Mouse (Mus musculus): ENCODE measurements around the gene Kiss1r. TPM values are rescaled to one million over a fixed set of nuclear protein-coding genes. Genes with fewer than 3 reads are reported as not detected.
"Not testable (repeated sequence)": the region's sequence is repeated elsewhere in the genome, so short reads cannot be mapped to it uniquely, and the experiment has no call there.

Gene Kiss1r
- polyA plus RNA-seq, 1 experiment: 5.9 TPM

DNA sequence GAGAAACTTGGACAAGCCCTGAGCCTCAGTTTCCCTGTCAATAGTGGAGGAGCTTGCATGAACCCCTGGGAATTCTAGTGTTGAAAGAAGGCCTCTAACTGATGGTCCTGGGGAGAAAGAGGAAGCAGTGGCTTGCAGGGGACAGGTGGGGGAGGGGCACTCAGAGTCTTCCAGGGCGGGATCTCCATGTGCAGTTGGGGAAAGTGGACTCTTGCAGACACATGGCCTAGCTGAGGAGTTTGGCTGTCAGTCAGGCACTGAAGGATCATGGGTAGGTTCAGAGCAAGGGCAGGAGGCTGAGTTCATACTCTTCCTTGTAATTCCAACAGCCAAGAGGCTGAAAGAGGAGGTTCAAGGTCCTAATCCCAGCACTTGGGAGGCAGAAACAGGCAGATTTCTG is 39.6 kb upstream of the Kiss1r start:
- H3K4me1 ChIP-seq (ENCODE audit: control insufficient read depth, insufficient read depth, insufficient read length, low read length): peaks cover 19% of the 10 kb centered on the region
- H3K36me3 ChIP-seq (ENCODE audit: control insufficient read depth, insufficient read depth, low read length): no peaks in the 10 kb centered on the region
- WGBS: 52% methylated on average over 1 of the region's 1 CpGs
- TF ChIP-seq CTCF (IDR thresholded peaks at IDR 0.05; ENCODE audit: extremely low read depth, insufficient read length, insufficient replicate concordance, low read depth, low read length) (no peak), POLR2A (IDR thresholded peaks at IDR 0.05; ENCODE audit: low read depth, low read length) (no peak)
- H3K27me3 ChIP-seq (ENCODE audit: control insufficient read depth, insufficient read depth, low read length): peaks cover 13% of the 10 kb centered on the region; the same call in 1 of the 2 replicates
- no peak overlapping the region for H3K4me3 ChIP-seq (ENCODE audit: low read depth, low read length)
- peak overlapping the region; percentile 57 for H3K27ac ChIP-seq (ENCODE audit: insufficient read depth, low read depth, low read length)

DNA sequence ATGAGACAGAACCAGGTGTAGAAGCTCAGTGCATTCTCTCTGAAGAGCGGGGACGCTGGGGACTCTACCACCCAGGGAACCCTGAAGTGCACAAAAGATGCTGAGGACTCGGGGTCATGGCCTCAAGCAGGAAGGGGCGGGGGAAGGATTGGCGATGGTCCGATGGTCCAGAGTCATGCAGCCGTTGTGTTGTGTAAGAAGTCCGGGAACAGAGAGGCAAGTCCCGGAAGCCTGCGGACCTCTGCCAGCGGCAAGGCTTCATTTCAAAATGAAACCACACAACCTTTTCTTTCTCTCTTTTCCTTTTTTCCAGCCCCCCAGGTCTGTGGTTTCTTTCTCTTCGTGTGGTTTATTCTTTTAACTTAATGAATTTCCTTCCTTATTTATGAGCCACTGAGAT is 39.0 kb upstream of the Kiss1r start:
- peaks cover 19% of the 10 kb centered on the region for H3K4me1 ChIP-seq (ENCODE audit: control insufficient read depth, insufficient read depth, insufficient read length, low read length)
- H3K27ac ChIP-seq (ENCODE audit: insufficient read depth, low read depth, low read length): peak overlapping the region; percentile 58
- no peaks in the 10 kb centered on the region for H3K36me3 ChIP-seq (ENCODE audit: control insufficient read depth, insufficient read depth, low read length)
- peaks cover 12% of the 10 kb centered on the region; the same call in 1 of the 2 replicates for H3K27me3 ChIP-seq (ENCODE audit: control insufficient read depth, insufficient read depth, low read length)
- WGBS: 52% methylated on average over 12 of the region's 12 CpGs
- H3K4me3 ChIP-seq (ENCODE audit: low read depth, low read length): peak overlapping the region; percentile 11; the same call in 1 of the 2 replicates
- TF ChIP-seq CTCF (IDR thresholded peaks at IDR 0.05; ENCODE audit: extremely low read depth, insufficient read length, insufficient replicate concordance, low read depth, low read length) (no peak), POLR2A (IDR thresholded peaks at IDR 0.05; ENCODE audit: low read depth, low read length) (no peak)

DNA sequence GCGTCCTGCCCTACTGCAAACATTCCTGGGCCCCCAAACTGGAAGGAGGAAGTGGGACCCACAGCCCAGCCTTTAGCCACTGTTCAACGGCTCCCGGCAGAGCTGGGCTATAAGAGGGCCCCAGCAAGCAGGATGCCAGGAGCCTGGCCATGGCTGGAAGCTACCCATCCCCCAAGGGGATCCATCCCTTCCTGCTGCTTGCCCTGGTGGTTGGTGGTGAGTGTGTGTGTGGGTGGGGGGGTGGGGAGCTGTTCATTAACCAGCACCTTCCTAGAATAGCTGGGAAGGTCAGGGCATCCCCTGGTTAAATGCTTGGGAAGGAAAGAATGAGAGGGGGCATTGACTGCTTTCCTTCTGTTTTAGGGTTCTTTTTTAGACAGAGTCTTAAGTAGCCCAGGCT is 37.2 kb upstream of the Kiss1r start:
- H3K4me3 ChIP-seq (ENCODE audit: low read depth, low read length): no peak overlapping the region
- H3K36me3 ChIP-seq (ENCODE audit: control insufficient read depth, insufficient read depth, low read length): no peaks in the 10 kb centered on the region
- 30% methylated on average over 3 of the region's 3 CpGs for WGBS
- H3K27me3 ChIP-seq (ENCODE audit: control insufficient read depth, insufficient read depth, low read length): peaks cover 4% of the 10 kb centered on the region; the same call in 1 of the 2 replicates
- TF ChIP-seq POLR2A (IDR thresholded peaks at IDR 0.05; ENCODE audit: low read depth, low read length) (no peak), CTCF (IDR thresholded peaks at IDR 0.05; ENCODE audit: extremely low read depth, insufficient read length, insufficient replicate concordance, low read depth, low read length) (no peak)
- H3K27ac ChIP-seq (ENCODE audit: insufficient read depth, low read depth, low read length): no peak overlapping the region
- peaks cover 17% of the 10 kb centered on the region for H3K4me1 ChIP-seq (ENCODE audit: control insufficient read depth, insufficient read depth, insufficient read length, low read length)

GRCm38 (mm10) chr10:79880721-79881120 is 36.0 kb upstream of the Kiss1r start:
- Histone ChIP-seq H3K4me3 (ENCODE audit: low read depth, low read length) (no peak overlapping the region), H3K27ac (ENCODE audit: insufficient read depth, low read depth, low read length) (no peak overlapping the region), H3K36me3 (ENCODE audit: control insufficient read depth, insufficient read depth, low read length) (no peaks in the 10 kb centered on the region), H3K4me1 (ENCODE audit: control insufficient read depth, insufficient read depth, insufficient read length, low read length) (peaks cover 17% of the 10 kb centered on the region), H3K27me3 (ENCODE audit: control insufficient read depth, insufficient read depth, low read length) (0 out of 2 replicates have a peak, but pooled peaks cover 3% of the 10 kb centered on the region)
- 13% methylated on average over 9 of the region's 9 CpGs for WGBS
- TF ChIP-seq CTCF (IDR thresholded peaks at IDR 0.05; ENCODE audit: extremely low read depth, insufficient read length, insufficient replicate concordance, low read depth, low read length): no peak
- TF ChIP-seq POLR2A (IDR thresholded peaks at IDR 0.05; ENCODE audit: low read depth, low read length): no peak

GRCm38 (mm10) chr10:79881981-79882380 is 34.8 kb upstream of the Kiss1r start:
- H3K4me3 ChIP-seq (ENCODE audit: low read depth, low read length): peak overlapping the region; percentile 7; the same call in 1 of the 2 replicates
- no peak overlapping the region for H3K27ac ChIP-seq (ENCODE audit: insufficient read depth, low read depth, low read length)
- TF ChIP-seq POLR2A (IDR thresholded peaks at IDR 0.05; ENCODE audit: low read depth, low read length): no peak
- TF ChIP-seq CTCF (IDR thresholded peaks at IDR 0.05; ENCODE audit: extremely low read depth, insufficient read length, insufficient replicate concordance, low read depth, low read length): no peak
- H3K36me3 ChIP-seq (ENCODE audit: control insufficient read depth, insufficient read depth, low read length): no peaks in the 10 kb centered on the region
- 6% methylated on average over 21 of the region's 22 CpGs for WGBS
- peaks cover 16% of the 10 kb centered on the region for H3K4me1 ChIP-seq (ENCODE audit: control insufficient read depth, insufficient read depth, insufficient read length, low read length)
- H3K27me3 ChIP-seq (ENCODE audit: control insufficient read depth, insufficient read depth, low read length): 0 out of 2 replicates have a peak, but pooled peaks cover 3% of the 10 kb centered on the region

DNA sequence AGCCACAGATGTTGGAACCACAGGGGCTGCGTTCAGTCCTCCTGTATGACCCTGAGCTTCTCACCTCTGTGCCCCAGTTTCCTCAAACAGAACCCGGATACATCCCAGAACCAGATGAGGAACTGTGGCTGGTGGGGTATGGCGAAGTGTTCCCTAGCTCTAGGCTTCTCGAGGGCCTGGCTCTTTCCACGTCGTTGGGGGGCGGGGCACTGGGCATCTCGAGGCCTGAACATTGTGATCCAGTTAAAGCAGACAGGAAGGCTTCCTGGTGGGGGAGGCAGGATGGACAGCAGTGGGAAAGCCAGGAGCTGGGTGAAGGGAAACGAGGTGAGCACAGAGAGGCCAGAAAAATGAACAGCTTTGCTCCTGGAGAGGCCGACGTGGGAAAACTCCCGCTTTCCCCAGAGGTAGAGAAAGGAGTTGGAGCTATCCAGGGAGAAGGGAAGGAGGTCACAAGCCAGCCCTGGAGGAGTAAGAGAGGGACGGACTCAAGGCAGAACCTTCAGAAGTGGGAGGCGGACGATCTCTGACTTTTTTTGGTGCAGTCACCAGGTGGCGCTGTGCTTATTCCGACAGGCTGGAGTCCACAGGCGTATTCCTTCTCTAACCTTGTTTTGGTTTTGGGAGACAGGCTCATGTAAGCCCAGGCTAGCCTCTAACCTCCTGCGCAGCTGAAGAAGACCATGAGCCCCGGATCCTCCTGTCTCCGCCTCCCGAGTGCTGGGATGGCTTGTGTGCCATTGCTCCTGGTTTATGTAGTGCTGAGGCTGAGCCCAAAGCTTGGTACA is 33.3 kb upstream of the Kiss1r start:
- Histone ChIP-seq H3K4me3 (ENCODE audit: low read depth, low read length) (no peak overlapping the region), H3K27me3 (ENCODE audit: control insufficient read depth, insufficient read depth, low read length) (0 out of 2 replicates have a peak, but pooled peaks cover 3% of the 10 kb centered on the region), H3K27ac (ENCODE audit: insufficient read depth, low read depth, low read length) (no peak overlapping the region), H3K36me3 (ENCODE audit: control insufficient read depth, insufficient read depth, low read length) (no peaks in the 10 kb centered on the region), H3K4me1 (ENCODE audit: control insufficient read depth, insufficient read depth, insufficient read length, low read length) (peaks cover 10% of the 10 kb centered on the region)
- TF ChIP-seq POLR2A (IDR thresholded peaks at IDR 0.05; ENCODE audit: low read depth, low read length) (peak; percentile 20; the same call in 1 of the 2 replicates), CTCF (IDR thresholded peaks at IDR 0.05; ENCODE audit: extremely low read depth, insufficient read length, insufficient replicate concordance, low read depth, low read length) (peak; percentile 82)
- WGBS: 18% methylated on average over 22 of the region's 22 CpGs

DNA sequence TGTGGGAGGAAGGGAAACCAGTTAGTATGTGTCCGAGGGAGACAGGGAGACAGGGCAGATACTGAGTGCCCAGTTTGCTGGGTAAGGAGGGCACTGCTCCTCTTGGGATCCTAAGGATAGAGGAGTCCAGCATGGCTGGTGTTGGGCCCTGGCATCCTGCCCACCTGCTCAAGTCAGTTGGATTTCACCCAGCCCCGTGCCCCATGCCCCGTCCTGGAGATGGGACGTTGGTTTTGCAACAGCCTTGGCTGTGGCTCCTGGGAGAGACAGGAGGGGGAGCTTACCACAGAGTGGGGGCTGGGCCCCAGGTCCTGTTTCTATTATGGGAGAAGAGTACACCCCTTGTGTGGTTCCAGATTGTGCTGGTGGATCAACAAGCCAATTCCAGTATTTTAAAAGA is 32.3 kb upstream of the Kiss1r start:
- Histone ChIP-seq H3K27ac (ENCODE audit: insufficient read depth, low read depth, low read length) (no peak overlapping the region), H3K27me3 (ENCODE audit: control insufficient read depth, insufficient read depth, low read length) (0 out of 2 replicates have a peak, but pooled peaks cover 3% of the 10 kb centered on the region), H3K4me3 (ENCODE audit: low read depth, low read length) (no peak overlapping the region), H3K36me3 (ENCODE audit: control insufficient read depth, insufficient read depth, low read length) (no peaks in the 10 kb centered on the region), H3K4me1 (ENCODE audit: control insufficient read depth, insufficient read depth, insufficient read length, low read length) (peaks cover 10% of the 10 kb centered on the region)
- WGBS: 18% methylated on average over 4 of the region's 4 CpGs
- TF ChIP-seq CTCF (IDR thresholded peaks at IDR 0.05; ENCODE audit: extremely low read depth, insufficient read length, insufficient replicate concordance, low read depth, low read length) (no peak), POLR2A (IDR thresholded peaks at IDR 0.05; ENCODE audit: low read depth, low read length) (no peak)

GRCm38 (mm10) chr10:79884938-79885337 is 31.8 kb upstream of the Kiss1r start:
- not testable (repeated sequence) for H3K4me3 ChIP-seq (ENCODE audit: low read depth, low read length); H3K27me3 ChIP-seq (ENCODE audit: control insufficient read depth, insufficient read depth, low read length); H3K36me3 ChIP-seq (ENCODE audit: control insufficient read depth, insufficient read depth, low read length); H3K27ac ChIP-seq (ENCODE audit: insufficient read depth, low read depth, low read length)
- 39% methylated on average over 3 of the region's 3 CpGs for WGBS
- peaks cover 10% of the 10 kb centered on the region for H3K4me1 ChIP-seq (ENCODE audit: control insufficient read depth, insufficient read depth, insufficient read length, low read length)
